ENCODE assay signal across 9 mouse cellular contexts in the genomic region with DNA sequence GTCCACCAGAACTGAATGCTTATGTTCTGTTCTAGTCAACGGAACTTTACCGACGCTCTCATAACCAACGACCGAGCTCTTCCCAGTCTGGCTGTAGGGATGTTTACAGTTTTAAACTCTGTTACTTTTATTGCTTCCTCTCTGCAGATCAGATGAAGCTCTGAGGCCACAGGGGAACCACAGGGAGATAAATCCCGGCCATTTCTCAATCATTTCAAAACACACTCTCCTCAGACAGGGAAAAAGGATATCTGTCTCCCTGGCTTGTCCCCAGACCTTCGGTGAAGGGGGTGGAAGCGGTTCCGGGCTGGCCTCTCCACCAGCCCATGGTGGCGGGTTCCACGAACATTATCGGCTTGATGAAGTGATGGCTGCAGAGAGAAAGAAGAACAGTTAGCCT. TPM values are rescaled to one million over a fixed set of nuclear protein-coding genes. Genes with fewer than 3 reads are reported as not detected.
DNase-seq lines count a peak whose midpoint lies in the region; ATAC-seq lines count a peak whose summit lies in the region.
"Had no signal": no experiment of that assay in that cellular context is flagged by ENCODE, and none has a peak within 500 bp of the region (broad histone marks: within the 10 kb centered on the region; RNA-seq: fewer than 3 reads in every experiment).

No protein-coding gene starts in this region.

- intact Hi-C loops in heart, postnatal 36 days (cut with DNase I): no loop called here

- peaks cover 5 to 15% of the 10 kb centered on the region in 2 experiments; a peak in 3 of 4 replicates for H3K4me1 ChIP-seq in heart, embryonic 14.5 days (ENCODE audit: control insufficient read depth in 2 of 2, insufficient read depth in 2 of 2, low read length in 2 of 2)
- peaks cover 24% of the 10 kb centered on the region for H3K4me1 ChIP-seq in brown adipose tissue, adult 24 weeks (ENCODE audit: control insufficient read depth, insufficient read depth, insufficient read length, low read length)
- peaks cover 38% of the 10 kb centered on the region for H3K4me1 ChIP-seq in kidney, embryonic 15.5 days

- H3K4me3 ChIP-seq in heart, embryonic 14.5 days (ENCODE audit: control insufficient read depth in 1 of 2, insufficient read depth in 1 of 2, low read depth in 1 of 2, low read length in 2 of 2): no peak overlapping the region
- no peak overlapping the region for H3K4me3 ChIP-seq in brown adipose tissue, adult 24 weeks (ENCODE audit: insufficient read depth, low read depth, low read length)
- H3K4me3 ChIP-seq in kidney, embryonic 15.5 days (replicated peaks): no peak overlapping the region
- H3K4me3 ChIP-seq: midbrain, embryonic 13.5 days had no signal

- WGBS in heart, embryonic 14.5 days: 64% methylated on average over 12 of the region's 12 CpGs
- WGBS in kidney, embryonic 15.5 days: 11% methylated on average over 12 of the region's 12 CpGs

- no peak for DNase-seq in heart, postnatal 36 days
- peak; percentile 42 for DNase-seq in lung, postnatal 14 days
- DNase-seq in frontal cortex, postnatal 25 days (ENCODE audit: low spot score in 2 of 2): no peak
- no peak for DNase-seq in ovary, postnatal 10 days (ENCODE audit: low spot score)
- DNase-seq in retina, embryonic 14.5 days (ENCODE audit: low spot score): no peak

- peaks cover 14% of the 10 kb centered on the region; the same call in 1 of the 2 replicates for H3K36me3 ChIP-seq in heart, embryonic 14.5 days (ENCODE audit: control insufficient read depth, insufficient read depth, low read length)
- H3K36me3 ChIP-seq in kidney, embryonic 15.5 days: peaks cover 19% of the 10 kb centered on the region; the same call in 1 of the 2 replicates

- H3K9me3 ChIP-seq in heart, embryonic 14.5 days (ENCODE audit: control insufficient read depth, low read length): no peaks in the 10 kb centered on the region
- no peaks in the 10 kb centered on the region for H3K9me3 ChIP-seq in kidney, embryonic 15.5 days (replicated peaks)
- H3K9me3 ChIP-seq: midbrain, embryonic 13.5 days had no signal

- H3K27ac ChIP-seq in heart, embryonic 14.5 days (replicated peaks in 1 of 2; ENCODE audit: control insufficient read depth in 1 of 2, insufficient read depth in 1 of 2, low read depth in 2 of 2, low read length in 2 of 2): peak overlapping the region; percentile 38 to 66
- peak overlapping the region; percentile 32 for H3K27ac ChIP-seq in brown adipose tissue, adult 24 weeks (replicated peaks; ENCODE audit: low read depth, low read length)
- H3K27ac ChIP-seq in kidney, embryonic 15.5 days: peak overlapping the region; percentile 82
- H3K27ac ChIP-seq: midbrain, embryonic 13.5 days had no signal

- H3K27me3 ChIP-seq in heart, embryonic 14.5 days (ENCODE audit: control insufficient read depth, insufficient read depth, low read length): no peaks in the 10 kb centered on the region
- no peaks in the 10 kb centered on the region for H3K27me3 ChIP-seq in kidney, embryonic 15.5 days
- H3K27me3 ChIP-seq: midbrain, embryonic 13.5 days had no signal

- H3K4me2 ChIP-seq in heart, embryonic 14.5 days (ENCODE audit: low read length): no peak overlapping the region
- peak overlapping the region; percentile 38 for H3K4me2 ChIP-seq in kidney, embryonic 15.5 days
- H3K4me2 ChIP-seq: midbrain, embryonic 13.5 days had no signal

- no peak overlapping the region; the same call in 1 of the 2 replicates for H3K9ac ChIP-seq in heart, embryonic 14.5 days (ENCODE audit: low read length)
- H3K9ac ChIP-seq in kidney, embryonic 15.5 days: no peak overlapping the region

- no peak for ATAC-seq in heart, embryonic 14.5 days (ENCODE audit: insufficient number of reproducible peaks, insufficient read depth, low FRiP score, low read depth)
- ATAC-seq in kidney, embryonic 15.5 days (replicated peaks; ENCODE audit: low FRiP score): peak; percentile 58
- ATAC-seq: midbrain, embryonic 13.5 days had no signal

RNA-seq across cellular contexts. Expression of a gene that starts 59.3 kb away (rescaled TPM):
- polyA plus RNA-seq in heart, embryonic 14.5 days (2014; fragmentation: Nextera tagmentation; extraction: Ambion mirVana): 16.2 and 18.5 TPM in 2 replicates
- total RNA-seq in heart, postnatal 36 days (2021): 10 to 100 TPM; 12.6 to 14.0 TPM
- 5.2 and 9.5 TPM in 2 replicates for polyA plus RNA-seq in brown adipose tissue, adult 24 weeks (2012; ENCODE audit: insufficient read depth, insufficient read length, missing spikeins)
- polyA plus RNA-seq in kidney, embryonic 15.5 days (2015; fragmentation: Nextera tagmentation; extraction: Ambion mirVana): 20.6 and 21.9 TPM in 2 replicates

Comparison
In these comparisons a context has a peak if more than half of its experiments do, and no peak if none do; other contexts are left out.
1. H3K27ac ChIP-seq: peak in every context shown above with its lines; median percentile 82 in kidney, embryonic 15.5 days; 52 in heart, embryonic 14.5 days; 32 in brown adipose tissue, adult 24 weeks.